Mouse (Mus musculus) stomach, embryonic 16.5 days (tissue): Measurements from ENCODE around the gene Prn. TPM values are rescaled to one million over a fixed set of nuclear protein-coding genes. Genes with fewer than 3 reads are reported as not detected.

Source experiments
- ATAC-seq: fragments of 200-750 bp; cut with Nextera tagmentation; 2 replicates; pipeline ENCODE4 v1.8.0; 2017; ENCODE audit warnings: moderate number of reproducible peaks, moderate TSS enrichment; ENCODE audit not compliant: insufficient read depth, low FRiP score
- H3K27ac ChIP-seq: fragments of 300-500 bp; sonication (generic); 2 replicates; pipeline ENCODE4 v1.5.1; 2014; ENCODE audit warnings: low read length
- H3K27me3 ChIP-seq: fragments of 300-500 bp; sonication (generic); 2 replicates; pipeline ENCODE4 v1.6.1; 2014; ENCODE audit warnings: low read length, control low read depth, mixed read lengths; ENCODE audit not compliant: control insufficient read depth, insufficient read depth
- H3K36me3 ChIP-seq: fragments of 300-500 bp; sonication (generic); 2 replicates; pipeline ENCODE4 v1.6.1; 2014; ENCODE audit warnings: low read length; ENCODE audit not compliant: control insufficient read depth, insufficient read depth
- H3K4me1 ChIP-seq: fragments of 300-500 bp; sonication (generic); 2 replicates; pipeline ENCODE4 v1.6.1; 2014; ENCODE audit warnings: low read length, control low read depth, mixed read lengths; ENCODE audit not compliant: control insufficient read depth, insufficient read depth
- H3K4me2 ChIP-seq: fragments of 300-500 bp; sonication (generic); 2 replicates; pipeline ENCODE4 v1.6.1; 2014; ENCODE audit warnings: low read depth, low read length, mixed read lengths
- H3K4me3 ChIP-seq: fragments of 300-500 bp; sonication (generic); replicated peaks from 2 replicates; pipeline ENCODE4 v1.5.1; 2014; ENCODE audit warnings: mild to moderate bottlenecking, low read length
- H3K9ac ChIP-seq: fragments of 300-500 bp; sonication (generic); 2 replicates; pipeline ENCODE4 v1.6.1; 2014; ENCODE audit warnings: low read length
- H3K9me3 ChIP-seq: fragments of 300-500 bp; sonication (generic); replicated peaks from 2 replicates; pipeline ENCODE4 v1.6.1; 2016; ENCODE audit warnings: low read length, control low read depth; ENCODE audit not compliant: control insufficient read depth
- WGBS: fragments of 180-500 bp; shearing (Covaris S2); extraction: QIAGEN DNeasy Blood & Tissue Kit; methylation state at CpG from one replicate; pipeline ENCODE4 v1.1.7; 2014; 5-methylcytosine and 5-hydroxymethylcytosine counted together
- polyA plus RNA-seq: library from polyadenylated mRNA; unstranded; fragments of >200 nt; fragmentation: Nextera tagmentation; extraction: Ambion mirVana; gene quantifications from 2 replicates; pipeline ENCODE4 v1.2.1, GENCODE M21; 2015

Prn gene
- polyA plus RNA-seq, 1 experiment from 2014 or later, result not detected

DNA sequence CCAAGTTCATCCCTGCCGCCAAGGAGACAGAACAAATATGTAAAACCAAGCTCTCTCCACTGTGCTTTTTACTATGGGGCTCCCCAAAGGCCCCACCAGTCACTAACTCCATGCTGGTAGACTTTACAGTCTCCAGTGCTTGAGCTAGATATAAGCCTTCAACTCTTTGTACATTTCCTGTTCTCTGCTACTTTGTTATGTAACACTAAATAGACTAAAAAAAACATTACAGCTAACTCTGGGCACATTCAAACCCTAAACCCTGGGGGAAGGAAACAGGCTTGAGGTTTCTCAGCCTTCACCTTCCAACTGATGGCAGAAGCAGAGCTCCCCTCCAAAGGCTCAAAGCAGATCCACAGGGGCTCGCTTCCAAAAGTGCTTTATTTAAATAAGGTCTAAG lies 82.7 kb downstream of the Prn start:
- H3K4me2 ChIP-seq, result no peak overlapping the region
- H3K36me3 ChIP-seq, result no peaks in the 10 kb centered on the region
- no peak overlapping the region for H3K4me3 ChIP-seq
- H3K9me3 ChIP-seq, result no peaks in the 10 kb centered on the region
- no peak for ATAC-seq
- no peak overlapping the region for H3K27ac ChIP-seq
- WGBS, result 82% methylated on average over 2 of the region's 2 CpGs
- no peaks in the 10 kb centered on the region for H3K4me1 ChIP-seq
- no peaks in the 10 kb centered on the region for H3K27me3 ChIP-seq
- no peak overlapping the region for H3K9ac ChIP-seq

DNA sequence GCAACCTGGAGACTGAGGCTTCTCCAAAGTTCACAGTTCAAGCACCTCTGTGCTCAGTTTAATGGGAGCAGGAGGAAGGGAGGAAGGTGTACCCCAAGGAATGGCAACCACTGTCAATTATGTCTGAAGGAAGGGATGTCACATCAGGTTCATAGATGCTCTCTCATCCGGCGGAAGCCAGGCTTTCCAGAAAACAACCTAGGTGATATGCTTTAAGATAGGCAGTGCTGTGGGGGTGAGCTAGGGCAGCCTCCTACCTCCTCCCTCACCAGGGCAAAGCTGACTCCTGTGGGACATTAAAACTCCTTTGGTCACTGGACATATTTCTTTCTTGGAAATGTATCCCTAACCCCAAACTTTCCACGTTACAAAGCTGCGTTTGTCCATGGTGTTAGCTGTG lies 83.4 kb downstream of the Prn start:
- 71% methylated on average over 4 of the region's 4 CpGs for WGBS
- Histone ChIP-seq H3K27me3 (no peaks in the 10 kb centered on the region), H3K9ac (no peak overlapping the region), H3K4me1 (no peaks in the 10 kb centered on the region), H3K4me2 (no peak overlapping the region), H3K4me3 (no peak overlapping the region), H3K9me3 (no peaks in the 10 kb centered on the region), H3K36me3 (no peaks in the 10 kb centered on the region), H3K27ac (no peak overlapping the region)
- no peak for ATAC-seq

DNA sequence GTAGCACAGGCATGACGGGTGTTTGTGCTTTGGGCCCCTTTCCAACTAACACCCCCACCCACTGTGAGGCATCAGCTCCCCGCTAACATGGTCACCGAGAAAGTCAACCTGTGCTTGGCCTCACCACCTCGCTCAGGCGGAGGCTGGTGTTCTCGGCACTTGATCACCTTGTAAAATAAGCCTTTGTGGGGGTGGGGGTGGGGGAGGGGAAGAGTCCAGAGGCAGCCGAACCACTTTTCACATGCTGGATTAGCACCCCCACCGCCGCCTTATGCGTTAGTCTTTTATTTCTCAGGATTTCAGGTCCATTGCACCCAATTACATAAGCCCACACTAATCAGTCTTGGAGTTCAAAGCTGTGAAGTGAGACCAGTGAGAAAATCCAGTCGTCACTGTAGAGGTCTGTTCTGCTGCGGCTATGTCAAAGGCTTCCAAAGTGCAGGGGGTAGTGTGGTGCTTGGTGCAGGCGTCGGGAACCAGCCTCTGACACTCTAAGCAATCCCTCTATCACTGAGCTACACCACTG lies 83.9 kb downstream of the Prn start:
- WGBS, result 40% methylated on average over 14 of the region's 14 CpGs
- H3K4me1 ChIP-seq, result no peaks in the 10 kb centered on the region
- no peak overlapping the region for H3K4me3 ChIP-seq
- H3K9ac ChIP-seq, result no peak overlapping the region
- H3K4me2 ChIP-seq, result no peak overlapping the region
- ATAC-seq, result 0 out of 2 replicates have a peak, but pooled peaks have one; percentile 25
- no peaks in the 10 kb centered on the region for H3K9me3 ChIP-seq
- H3K27ac ChIP-seq, result no peak overlapping the region
- H3K36me3 ChIP-seq, result no peaks in the 10 kb centered on the region
- no peaks in the 10 kb centered on the region for H3K27me3 ChIP-seq

DNA sequence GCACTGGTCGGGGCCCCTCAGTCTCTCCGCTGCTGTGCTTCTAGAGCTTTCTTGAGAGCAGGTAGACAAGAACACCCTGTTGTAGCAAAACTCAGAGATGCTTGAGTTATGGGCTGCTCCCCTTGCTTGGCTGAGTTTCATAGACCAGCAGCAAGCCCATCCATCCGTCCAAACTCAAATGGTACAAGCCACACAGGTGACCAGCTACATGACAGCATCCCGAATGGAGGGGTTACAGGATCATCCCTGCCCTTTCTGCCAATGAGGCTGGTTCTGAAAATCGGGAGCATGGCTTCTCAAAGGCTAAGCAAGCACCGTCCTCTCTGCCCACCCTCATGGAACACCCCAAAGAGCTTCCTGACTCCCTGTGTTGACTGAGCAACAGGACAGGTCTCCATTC lies 85.2 kb downstream of the Prn start:
- Histone ChIP-seq H3K27ac (no peak overlapping the region), H3K4me1 (no peaks in the 10 kb centered on the region), H3K36me3 (no peaks in the 10 kb centered on the region), H3K4me3 (no peak overlapping the region), H3K4me2 (no peak overlapping the region), H3K27me3 (no peaks in the 10 kb centered on the region), H3K9me3 (no peaks in the 10 kb centered on the region), H3K9ac (no peak overlapping the region)
- 86% methylated on average over 6 of the region's 6 CpGs for WGBS
- no peak for ATAC-seq

DNA sequence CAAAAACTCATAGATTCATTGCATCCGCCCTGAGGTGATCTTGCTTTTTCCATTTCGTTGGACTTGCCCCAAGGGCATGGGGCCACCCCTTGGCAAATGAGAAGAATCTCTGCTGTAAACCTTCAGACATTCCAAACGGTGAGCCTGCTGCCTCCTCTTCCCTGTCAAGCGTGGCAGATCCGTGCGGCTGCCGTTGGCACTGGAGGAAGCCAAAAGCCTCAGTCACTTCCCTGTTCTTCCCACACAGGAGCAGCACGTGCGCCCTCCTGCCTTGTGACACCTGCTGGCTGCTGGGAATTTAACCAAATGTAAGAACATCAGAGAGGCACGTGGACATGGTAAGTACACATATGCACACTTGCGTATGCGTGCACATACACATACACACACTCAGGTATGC lies 86.0 kb downstream of the Prn start:
- ATAC-seq, result no peak
- H3K9ac ChIP-seq, result no peak overlapping the region
- H3K4me3 ChIP-seq, result no peak overlapping the region
- H3K4me2 ChIP-seq, result no peak overlapping the region
- no peaks in the 10 kb centered on the region for H3K36me3 ChIP-seq
- H3K9me3 ChIP-seq, result no peaks in the 10 kb centered on the region
- WGBS, result 87% methylated on average over 12 of the region's 12 CpGs
- no peaks in the 10 kb centered on the region for H3K4me1 ChIP-seq
- no peaks in the 10 kb centered on the region for H3K27me3 ChIP-seq
- H3K27ac ChIP-seq, result no peak overlapping the region

DNA sequence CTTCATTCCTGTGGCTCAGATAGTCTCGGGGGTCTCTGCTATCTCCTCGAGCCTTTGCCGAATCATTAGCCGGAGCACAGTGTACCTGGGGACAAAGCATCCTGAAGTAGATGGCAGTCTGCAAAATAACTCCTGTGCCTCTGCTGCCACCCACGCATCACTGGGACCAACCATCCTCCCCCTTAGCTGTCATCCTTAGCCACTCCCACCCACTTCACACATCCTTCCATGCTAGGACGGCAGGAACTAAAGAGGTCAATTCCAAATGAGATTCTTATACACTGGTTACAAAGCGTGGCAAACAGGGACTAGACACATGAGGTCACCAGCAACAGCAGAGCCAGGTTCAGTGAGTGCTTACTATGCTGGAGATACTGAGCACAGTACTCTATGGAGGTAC lies 86.6 kb downstream of the Prn start:
- no peak overlapping the region for H3K4me3 ChIP-seq
- no peak overlapping the region for H3K4me2 ChIP-seq
- WGBS, result 82% methylated on average over 7 of the region's 7 CpGs
- H3K9ac ChIP-seq, result no peak overlapping the region
- H3K27ac ChIP-seq, result no peak overlapping the region
- H3K4me1 ChIP-seq, result no peaks in the 10 kb centered on the region
- no peak for ATAC-seq
- H3K27me3 ChIP-seq, result no peaks in the 10 kb centered on the region
- H3K9me3 ChIP-seq, result no peaks in the 10 kb centered on the region
- no peaks in the 10 kb centered on the region for H3K36me3 ChIP-seq

DNA sequence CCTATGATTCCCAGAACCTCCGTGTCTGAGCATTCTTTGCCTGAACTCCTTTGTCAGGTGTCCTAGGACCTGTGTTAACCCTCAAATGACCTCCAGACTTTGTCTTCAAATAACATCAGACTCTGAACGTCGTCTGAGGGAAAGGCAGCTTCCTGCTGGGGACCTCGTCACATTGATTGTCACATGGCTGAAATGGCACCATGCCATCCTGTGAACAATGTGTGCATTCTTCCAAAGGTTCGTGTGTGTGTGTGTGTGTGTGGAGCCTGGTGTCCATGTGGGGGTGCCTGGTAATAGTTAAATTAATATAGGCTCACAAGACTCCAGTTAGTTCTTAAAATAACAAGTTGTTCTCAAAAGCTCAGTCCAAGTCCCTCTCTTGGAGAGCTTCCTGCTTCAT lies 87.6 kb downstream of the Prn start:
- H3K27ac ChIP-seq, result no peak overlapping the region
- 53% methylated on average over 5 of the region's 5 CpGs for WGBS

DNA sequence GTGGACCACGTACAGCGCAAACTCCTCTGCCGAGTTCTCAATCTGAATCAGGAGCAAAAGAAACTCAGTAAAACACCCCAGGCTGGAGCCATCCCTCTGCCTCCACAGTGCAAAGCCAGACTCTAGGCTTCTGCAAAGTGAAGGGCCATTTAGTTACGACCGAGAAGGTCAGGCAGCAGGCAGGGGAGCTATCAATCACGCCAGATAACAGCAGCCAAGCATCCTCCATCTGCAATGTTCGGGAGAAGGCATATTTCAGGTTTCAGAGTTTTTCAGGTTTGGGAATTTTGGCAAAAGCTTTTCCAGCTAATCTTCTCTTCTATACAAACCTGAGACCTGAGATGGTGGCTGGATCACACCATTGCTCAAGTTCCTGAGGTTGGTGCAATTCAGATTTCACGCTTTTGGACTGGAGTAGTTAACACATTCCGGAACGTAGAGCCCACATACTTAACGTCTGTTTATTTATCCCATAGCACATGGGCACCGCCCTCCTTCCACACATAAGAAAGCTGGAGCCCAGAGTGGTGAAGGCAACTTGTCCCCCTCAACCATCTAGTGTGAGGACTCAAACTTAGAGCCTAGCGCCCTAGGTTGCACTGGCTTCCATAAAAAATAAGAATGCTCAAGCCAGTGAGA lies 92.1 kb downstream of the Prn start:
- no peaks in the 10 kb centered on the region for H3K27me3 ChIP-seq
- peaks cover 4% of the 10 kb centered on the region; the same call in 1 of the 2 replicates for H3K4me1 ChIP-seq
- H3K27ac ChIP-seq, result no peak overlapping the region
- H3K36me3 ChIP-seq, result no peaks in the 10 kb centered on the region
- H3K9me3 ChIP-seq, result no peaks in the 10 kb centered on the region
- H3K9ac ChIP-seq, result no peak overlapping the region
- no peak overlapping the region for H3K4me2 ChIP-seq
- H3K4me3 ChIP-seq, result no peak overlapping the region
- no peak for ATAC-seq
- 37% methylated on average over 13 of the region's 13 CpGs for WGBS

More for the DNA sequence above, 87.6 kb downstream of the Prn start:
- Histone ChIP-seq H3K4me2 (no peak overlapping the region), H3K27me3 (no peaks in the 10 kb centered on the region), H3K9me3 (no peaks in the 10 kb centered on the region), H3K4me1 (no peaks in the 10 kb centered on the region), H3K4me3 (no peak overlapping the region), H3K9ac (no peak overlapping the region), H3K36me3 (no peaks in the 10 kb centered on the region)
- ATAC-seq, result no peak

DNA sequence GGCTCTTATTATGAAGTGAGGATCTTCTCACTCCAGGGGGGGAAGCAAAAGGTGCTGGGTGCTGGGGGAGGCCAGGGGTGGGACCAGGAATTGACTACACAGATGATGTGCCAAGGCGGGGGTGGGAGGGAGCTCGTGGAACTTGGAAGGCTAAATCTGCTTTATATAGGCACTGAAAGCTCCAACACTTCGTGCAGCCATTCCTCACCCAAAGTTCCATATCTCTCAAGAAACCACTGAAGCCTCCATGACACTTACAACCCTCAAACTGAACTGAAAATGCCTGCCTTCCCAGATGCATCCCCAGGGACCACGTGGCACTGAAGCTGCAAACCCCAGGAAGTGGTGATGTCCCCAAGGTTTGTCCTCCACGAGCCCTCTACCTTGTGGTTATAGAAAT lies 94.2 kb downstream of the Prn start:
- H3K27ac ChIP-seq, result no peak overlapping the region
- no peak overlapping the region for H3K4me2 ChIP-seq
- H3K36me3 ChIP-seq, result 0 out of 2 replicates have a peak, but pooled peaks cover 2% of the 10 kb centered on the region
- no peak overlapping the region for H3K4me3 ChIP-seq
- no peaks in the 10 kb centered on the region for H3K27me3 ChIP-seq
- H3K9ac ChIP-seq, result no peak overlapping the region
- 69% methylated on average over 5 of the region's 5 CpGs for WGBS
- peaks cover 4% of the 10 kb centered on the region; the same call in 1 of the 2 replicates for H3K4me1 ChIP-seq
- no peak for ATAC-seq
- no peaks in the 10 kb centered on the region for H3K9me3 ChIP-seq
